Mouse (Mus musculus): Measurements from ENCODE around the gene Arfgap3. TPM values are rescaled to one million over a fixed set of nuclear protein-coding genes. Genes with fewer than 3 reads are reported as not detected.

Gene Arfgap3
- 17.6 TPM for polyA plus RNA-seq (2014; fragmentation: Illumina TruSeq; extraction: RNeasy Lipid Tissue Mini Kit (QIAGEN cat#74804))

GRCm38 (mm10) chr15:83349954-83350711 lies at the start of gene Arfgap3:
Arfgap3 (minus strand) TSS chr15:83350247.

GRCm38 (mm10) chr15:83251176-83252004 lies 98.7 kb downstream of the Arfgap3 start, which contains the start of gene A4galt:
A4galt (minus strand) TSS chr15:83251774.

Other genes with a start within 250 kb of the Arfgap3 start
- 0.48 TPM for gene Rrp7a, start 227.4 kb downstream of the Arfgap3 start, polyA plus RNA-seq (2014; fragmentation: Illumina TruSeq; extraction: RNeasy Lipid Tissue Mini Kit (QIAGEN cat#74804))
- 23.3 TPM for gene Poldip3, start 200.9 kb downstream of the Arfgap3 start, polyA plus RNA-seq (2014; fragmentation: Illumina TruSeq; extraction: RNeasy Lipid Tissue Mini Kit (QIAGEN cat#74804))
- 81.1 TPM for gene Cyb5r3, start 177.7 kb downstream of the Arfgap3 start, polyA plus RNA-seq (2014; fragmentation: Illumina TruSeq; extraction: RNeasy Lipid Tissue Mini Kit (QIAGEN cat#74804))
- 3.2 TPM for gene A4galt, start 98.5 kb downstream of the Arfgap3 start, polyA plus RNA-seq (2014; fragmentation: Illumina TruSeq; extraction: RNeasy Lipid Tissue Mini Kit (QIAGEN cat#74804))
- gene Pacsin2, start 114.4 kb upstream of the Arfgap3 start, polyA plus RNA-seq (2014; fragmentation: Illumina TruSeq; extraction: RNeasy Lipid Tissue Mini Kit (QIAGEN cat#74804)): 32.6 TPM
- gene Ttll1, start 160.6 kb upstream of the Arfgap3 start, polyA plus RNA-seq (2014; fragmentation: Illumina TruSeq; extraction: RNeasy Lipid Tissue Mini Kit (QIAGEN cat#74804)): 5.6 TPM
- gene Bik, start 176.6 kb upstream of the Arfgap3 start, polyA plus RNA-seq (2014; fragmentation: Illumina TruSeq; extraction: RNeasy Lipid Tissue Mini Kit (QIAGEN cat#74804)): not detected
- 1.6 TPM for gene Tspo, start 213.3 kb upstream of the Arfgap3 start, polyA plus RNA-seq (2014; fragmentation: Illumina TruSeq; extraction: RNeasy Lipid Tissue Mini Kit (QIAGEN cat#74804))
- gene Mcat, start 213.5 kb upstream of the Arfgap3 start, polyA plus RNA-seq (2014; fragmentation: Illumina TruSeq; extraction: RNeasy Lipid Tissue Mini Kit (QIAGEN cat#74804)): 0.77 TPM
- gene Ttll12, start 244.9 kb upstream of the Arfgap3 start, polyA plus RNA-seq (2014; fragmentation: Illumina TruSeq; extraction: RNeasy Lipid Tissue Mini Kit (QIAGEN cat#74804)): 1.1 TPM

Measured in ovary, adult 10 weeks (tissue).